Mouse (Mus musculus): Measurements from ENCODE around the gene Zswim1. TPM values are rescaled to one million over a fixed set of nuclear protein-coding genes. Genes with fewer than 3 reads are reported as not detected.

The Zswim1 gene
- total RNA-seq, 1 experiment = 21.5 TPM

DNA sequence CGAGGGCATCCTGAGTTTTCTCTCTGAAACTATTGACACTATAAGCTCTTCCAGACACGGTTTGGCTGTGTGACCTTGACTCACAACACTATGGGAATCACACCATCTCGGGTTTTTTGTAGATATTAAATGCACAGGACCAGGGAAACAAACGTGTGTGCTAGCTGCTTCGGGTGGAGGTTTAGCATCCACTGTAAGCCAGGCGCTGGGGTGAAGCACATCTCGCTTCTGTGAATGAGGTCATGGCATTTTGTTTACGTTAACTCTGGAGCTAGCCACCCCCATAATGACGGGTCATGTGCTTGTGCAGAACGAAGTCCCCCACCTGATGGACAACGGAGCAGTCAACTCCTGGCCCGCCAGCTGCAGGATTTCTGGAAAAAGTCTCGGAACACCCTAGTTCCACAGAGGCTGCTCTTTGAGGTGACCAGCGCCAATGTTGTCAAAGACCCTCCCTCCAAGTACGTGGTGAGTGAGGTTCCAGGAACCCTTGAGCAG lies 36.0 kb upstream of the Zswim1 start:
- Histone ChIP-seq H3K9me3 (ENCODE audit: control insufficient read depth, insufficient read depth, low read depth, low read length) (no peaks in the 10 kb centered on the region), H3K4me3 (ENCODE audit: insufficient read depth in 1 of 2, low read depth in 1 of 2, low read length in 2 of 2, poor library complexity in 1 of 2, severe bottlenecking in 1 of 2) (peak overlapping the region; percentile 74 to 90), H3K9ac (ENCODE audit: insufficient read depth, low read depth, low read length, poor library complexity, severe bottlenecking) (no peak overlapping the region; the same call in 1 of the 2 replicates), H3K4me1 (ENCODE audit: control insufficient read depth in 2 of 2, insufficient read depth in 2 of 2, low read length in 2 of 2, poor library complexity in 1 of 2) (peaks cover 5 to 29% of the 10 kb centered on the region in 2 experiments), H3K27ac (ENCODE audit: insufficient read depth, low read depth, low read length, poor library complexity, severe bottlenecking) (no peak overlapping the region), H3K36me3 (ENCODE audit: control insufficient read depth, insufficient read depth, low read length, poor library complexity, severe bottlenecking) (no peaks in the 10 kb centered on the region; the same call in 1 of the 2 replicates)
- TF ChIP-seq HCFC1 (IDR thresholded peaks at IDR 0.05; ENCODE audit: borderline replicate concordance, insufficient read depth, low read length) (no peak), ZC3H11A (IDR thresholded peaks at IDR 0.05; ENCODE audit: borderline replicate concordance, low read depth, low read length) (no peak), ZNF384 (IDR thresholded peaks at IDR 0.05; ENCODE audit: low read depth, low read length) (no peak), MAFK (IDR thresholded peaks at IDR 0.05; ENCODE audit: insufficient read depth, low read depth, low read length) (no peak), CHD2 (IDR thresholded peaks at IDR 0.05; ENCODE audit: low read depth, low read length) (no peak)
- DNase-seq (ENCODE audit: low read depth, low spot score) = no peak
- in situ Hi-C loops (cut with MboI; ENCODE audit: low sequenced_read_pairs in 2 of 2, unreplicated experiment in 2 of 2) = no loop called here

DNA sequence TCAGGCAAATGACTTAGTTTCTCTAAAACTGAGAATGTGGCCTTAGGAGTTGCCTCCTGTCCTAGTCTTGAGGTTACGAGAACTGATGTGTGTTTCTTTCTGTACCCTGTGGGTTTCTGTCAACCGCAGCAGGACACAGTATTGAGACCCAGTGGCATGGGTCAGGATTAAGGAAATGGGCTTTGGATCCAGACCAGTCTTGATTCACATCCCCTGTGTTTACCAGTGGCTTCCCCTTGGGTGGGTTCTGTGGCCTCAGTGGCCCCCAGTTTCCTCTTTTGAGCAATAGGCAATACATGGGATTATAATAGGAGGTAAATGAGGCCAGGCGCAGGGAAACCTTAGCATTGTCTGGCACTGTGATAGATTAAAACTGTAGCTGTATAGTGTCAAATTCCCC lies 35.5 kb upstream of the Zswim1 start:
- no peak overlapping the region for H3K27ac ChIP-seq (ENCODE audit: insufficient read depth, low read depth, low read length, poor library complexity, severe bottlenecking)
- in situ Hi-C loops (cut with MboI; ENCODE audit: low sequenced_read_pairs in 2 of 2, unreplicated experiment in 2 of 2) = no loop called here
- no peak overlapping the region for H3K9ac ChIP-seq (ENCODE audit: insufficient read depth, low read depth, low read length, poor library complexity, severe bottlenecking)
- H3K4me1 ChIP-seq (ENCODE audit: control insufficient read depth in 2 of 2, insufficient read depth in 2 of 2, low read length in 2 of 2, poor library complexity in 1 of 2) = peaks cover 5 to 29% of the 10 kb centered on the region in 2 experiments
- DNase-seq (ENCODE audit: low read depth, low spot score) = no peak
- TF ChIP-seq ZC3H11A (IDR thresholded peaks at IDR 0.05; ENCODE audit: borderline replicate concordance, low read depth, low read length) = no peak
- no peak for TF ChIP-seq ZNF384 (IDR thresholded peaks at IDR 0.05; ENCODE audit: low read depth, low read length)
- TF ChIP-seq HCFC1 (IDR thresholded peaks at IDR 0.05; ENCODE audit: borderline replicate concordance, insufficient read depth, low read length) = no peak
- TF ChIP-seq CHD2 (IDR thresholded peaks at IDR 0.05; ENCODE audit: low read depth, low read length) = no peak
- TF ChIP-seq MAFK (IDR thresholded peaks at IDR 0.05; ENCODE audit: insufficient read depth, low read depth, low read length) = no peak
- no peak overlapping the region for H3K4me3 ChIP-seq (ENCODE audit: insufficient read depth in 1 of 2, low read depth in 1 of 2, low read length in 2 of 2, poor library complexity in 1 of 2, severe bottlenecking in 1 of 2)
- H3K9me3 ChIP-seq (ENCODE audit: control insufficient read depth, insufficient read depth, low read depth, low read length) = no peaks in the 10 kb centered on the region
- H3K36me3 ChIP-seq (ENCODE audit: control insufficient read depth, insufficient read depth, low read length, poor library complexity, severe bottlenecking) = peaks cover 3% of the 10 kb centered on the region; the same call in 1 of the 2 replicates

DNA sequence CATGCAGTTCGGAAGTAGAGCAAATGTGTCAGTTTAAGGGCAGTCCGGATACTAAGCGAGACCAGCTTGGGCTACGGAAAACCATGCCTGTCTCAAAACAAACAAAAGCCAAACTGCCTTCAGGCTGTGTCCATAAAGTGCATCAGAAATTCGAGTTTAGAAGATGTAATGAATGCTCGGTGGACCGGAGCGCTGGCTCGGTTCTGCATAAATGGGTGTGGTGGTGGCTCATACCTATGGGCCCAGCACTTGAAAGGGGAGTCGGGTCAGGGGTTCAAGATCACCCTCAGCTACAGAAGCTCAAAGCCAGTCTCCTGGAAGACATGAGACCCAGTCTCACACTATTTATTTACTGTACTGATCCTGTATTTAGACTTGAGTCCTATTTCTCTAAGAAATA lies 34.7 kb upstream of the Zswim1 start:
- H3K27ac ChIP-seq (ENCODE audit: insufficient read depth, low read depth, low read length, poor library complexity, severe bottlenecking) = no peak overlapping the region
- peaks cover 7% of the 10 kb centered on the region; the same call in 1 of the 2 replicates for H3K36me3 ChIP-seq (ENCODE audit: control insufficient read depth, insufficient read depth, low read length, poor library complexity, severe bottlenecking)
- peaks cover 5 to 29% of the 10 kb centered on the region in 2 experiments for H3K4me1 ChIP-seq (ENCODE audit: control insufficient read depth in 2 of 2, insufficient read depth in 2 of 2, low read length in 2 of 2, poor library complexity in 1 of 2)
- H3K9me3 ChIP-seq (ENCODE audit: control insufficient read depth, insufficient read depth, low read depth, low read length) = no peaks in the 10 kb centered on the region
- H3K4me3 ChIP-seq (ENCODE audit: insufficient read depth in 1 of 2, low read depth in 1 of 2, low read length in 2 of 2, poor library complexity in 1 of 2, severe bottlenecking in 1 of 2) = no peak overlapping the region
- H3K9ac ChIP-seq (ENCODE audit: insufficient read depth, low read depth, low read length, poor library complexity, severe bottlenecking) = no peak overlapping the region
- no peak for DNase-seq (ENCODE audit: low read depth, low spot score)
- in situ Hi-C loops (cut with MboI; ENCODE audit: low sequenced_read_pairs in 2 of 2, unreplicated experiment in 2 of 2) = no loop called here
- TF ChIP-seq CHD2 (IDR thresholded peaks at IDR 0.05; ENCODE audit: low read depth, low read length) (no peak), HCFC1 (IDR thresholded peaks at IDR 0.05; ENCODE audit: borderline replicate concordance, insufficient read depth, low read length) (no peak), ZNF384 (IDR thresholded peaks at IDR 0.05; ENCODE audit: low read depth, low read length) (no peak), ZC3H11A (IDR thresholded peaks at IDR 0.05; ENCODE audit: borderline replicate concordance, low read depth, low read length) (no peak), MAFK (IDR thresholded peaks at IDR 0.05; ENCODE audit: insufficient read depth, low read depth, low read length) (no peak)

DNA sequence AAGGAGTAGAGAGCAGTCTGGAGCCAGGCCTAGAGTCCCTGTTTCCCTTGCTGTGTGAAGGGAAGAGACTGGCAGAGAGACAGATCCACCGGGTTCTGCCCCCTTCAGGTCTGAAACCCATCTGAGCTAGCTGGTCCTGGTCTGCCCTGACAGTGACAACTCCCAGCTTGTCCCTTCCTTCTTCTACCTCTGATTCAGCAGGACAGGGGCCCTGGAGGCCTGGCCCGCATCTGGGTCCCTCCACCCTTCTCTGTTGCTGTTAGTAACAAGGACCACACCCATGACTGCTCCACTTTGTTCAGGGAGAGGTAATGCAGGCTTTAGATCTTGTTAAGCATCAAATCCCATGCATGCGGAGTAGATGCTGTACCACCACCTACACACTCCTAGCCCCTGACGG lies 34.1 kb upstream of the Zswim1 start:
- H3K27ac ChIP-seq (ENCODE audit: insufficient read depth, low read depth, low read length, poor library complexity, severe bottlenecking) = no peak overlapping the region
- H3K4me1 ChIP-seq (ENCODE audit: control insufficient read depth in 2 of 2, insufficient read depth in 2 of 2, low read length in 2 of 2, poor library complexity in 1 of 2) = peaks cover 7 to 32% of the 10 kb centered on the region in 2 experiments
- no peak overlapping the region for H3K9ac ChIP-seq (ENCODE audit: insufficient read depth, low read depth, low read length, poor library complexity, severe bottlenecking)
- no peaks in the 10 kb centered on the region for H3K9me3 ChIP-seq (ENCODE audit: control insufficient read depth, insufficient read depth, low read depth, low read length)
- H3K36me3 ChIP-seq (ENCODE audit: control insufficient read depth, insufficient read depth, low read length, poor library complexity, severe bottlenecking) = peaks cover 9% of the 10 kb centered on the region; the same call in 1 of the 2 replicates
- no peak for DNase-seq (ENCODE audit: low read depth, low spot score)
- in situ Hi-C loops (cut with MboI; ENCODE audit: low sequenced_read_pairs in 2 of 2, unreplicated experiment in 2 of 2) = no loop called here
- no peak overlapping the region for H3K4me3 ChIP-seq (ENCODE audit: insufficient read depth in 1 of 2, low read depth in 1 of 2, low read length in 2 of 2, poor library complexity in 1 of 2, severe bottlenecking in 1 of 2)
- TF ChIP-seq ZNF384 (IDR thresholded peaks at IDR 0.05; ENCODE audit: low read depth, low read length) (no peak), ZC3H11A (IDR thresholded peaks at IDR 0.05; ENCODE audit: borderline replicate concordance, low read depth, low read length) (no peak), HCFC1 (IDR thresholded peaks at IDR 0.05; ENCODE audit: borderline replicate concordance, insufficient read depth, low read length) (no peak), MAFK (IDR thresholded peaks at IDR 0.05; ENCODE audit: insufficient read depth, low read depth, low read length) (no peak), CHD2 (IDR thresholded peaks at IDR 0.05; ENCODE audit: low read depth, low read length) (no peak)

All from ES-E14 (cell line).